Mouse (Mus musculus): Measurements from ENCODE around the gene Atox1.

Gene Atox1

DNA sequence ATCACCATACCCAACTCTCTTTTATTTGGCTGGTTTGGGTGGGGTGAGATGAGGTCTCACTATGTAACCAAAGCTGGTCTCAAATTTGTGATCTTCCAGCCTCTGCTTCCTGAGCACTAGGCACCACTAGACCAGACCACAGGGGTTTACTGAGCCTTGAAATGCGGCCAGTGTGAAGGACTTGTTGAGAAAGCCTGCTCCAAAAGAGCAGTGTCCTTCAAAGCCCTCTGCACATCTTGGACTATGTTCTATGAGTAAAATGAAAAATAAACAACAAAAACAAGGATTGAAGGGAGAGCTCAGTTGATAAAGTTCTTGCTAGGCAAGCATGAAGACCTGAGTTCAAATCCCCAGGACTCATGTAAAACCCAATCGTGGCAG, 47.6 kb downstream of the Atox1 start:
- DNase-seq (ENCODE audit: low spot score) = no peak

DNA sequence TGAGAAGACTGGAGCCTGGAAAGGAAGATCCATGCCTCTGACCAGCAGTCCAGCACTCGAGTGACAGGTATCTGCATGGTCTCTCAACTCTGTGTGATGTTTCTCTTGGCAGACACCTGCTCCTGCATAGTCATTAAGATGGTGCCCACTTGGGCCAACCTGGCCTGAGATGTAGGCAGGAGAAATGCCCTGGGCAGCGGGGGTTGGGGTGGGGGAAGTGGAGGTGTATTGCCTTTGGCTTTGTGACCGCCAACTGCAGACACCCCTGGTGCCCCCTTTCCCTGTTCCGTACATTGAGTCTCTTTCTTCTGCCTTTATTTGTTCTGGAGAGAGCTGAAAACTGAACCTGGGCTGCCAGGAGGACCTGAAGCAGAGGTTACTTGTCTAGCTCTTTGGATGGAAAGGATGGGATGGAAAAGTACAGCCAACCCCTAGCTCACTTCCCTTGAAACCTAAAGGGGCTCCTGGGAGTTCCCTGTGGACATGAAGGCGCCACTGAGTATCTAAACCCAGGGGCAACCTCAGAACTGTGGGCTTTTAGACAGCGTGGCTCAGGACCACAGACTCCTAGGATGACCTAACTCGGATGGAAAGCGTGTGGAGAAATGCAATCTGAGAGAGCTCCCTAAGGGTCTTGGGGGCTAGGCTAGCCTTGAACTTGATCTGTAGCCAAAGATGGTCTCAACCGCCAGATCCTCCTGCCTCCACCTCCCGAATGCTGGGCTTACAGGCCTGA, 48.2 kb downstream of the Atox1 start:
- no peak for DNase-seq (ENCODE audit: low spot score)

DNA sequence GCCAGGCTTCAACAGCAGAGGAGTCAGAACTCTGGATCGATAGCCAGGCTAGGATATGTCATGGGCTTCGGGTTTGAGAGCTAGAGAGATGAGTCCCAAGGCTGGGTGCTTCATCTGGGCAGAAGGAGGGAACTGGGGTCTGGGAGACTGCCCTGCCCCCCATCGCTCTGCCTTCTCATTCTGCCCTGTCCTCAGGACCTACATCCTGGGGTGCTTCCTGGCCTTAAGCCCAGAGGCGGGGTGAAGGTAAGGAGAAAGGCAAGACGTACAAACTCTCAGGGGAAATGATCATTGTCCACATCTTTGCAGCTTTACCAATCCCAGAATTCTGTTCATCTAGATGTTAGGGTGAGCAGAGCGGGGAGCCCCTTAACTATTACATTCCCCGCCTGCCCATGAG, 49.0 kb downstream of the Atox1 start:
- no peak for DNase-seq (ENCODE audit: low spot score)

DNA sequence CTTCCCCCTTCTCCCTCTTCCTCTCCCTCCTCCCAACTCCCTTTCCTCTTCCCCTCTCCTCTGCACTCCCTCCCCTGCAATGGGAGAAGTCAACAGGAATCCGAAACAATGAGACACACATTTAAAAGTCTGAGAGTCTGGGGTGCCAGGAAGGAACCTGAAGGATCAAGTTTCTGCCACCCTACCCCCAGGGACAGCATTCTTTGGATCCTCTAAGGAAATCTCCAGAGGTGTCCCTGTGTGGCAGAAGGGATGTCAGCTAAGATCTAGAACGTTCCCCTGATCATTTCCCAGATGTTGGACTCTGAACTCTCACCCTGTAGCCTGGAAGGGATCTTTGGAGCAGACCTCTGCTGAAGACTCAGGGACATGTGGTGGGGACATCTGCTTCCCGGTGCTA, 50.5 kb downstream of the Atox1 start:
- no peak for DNase-seq (ENCODE audit: low spot score)

DNA sequence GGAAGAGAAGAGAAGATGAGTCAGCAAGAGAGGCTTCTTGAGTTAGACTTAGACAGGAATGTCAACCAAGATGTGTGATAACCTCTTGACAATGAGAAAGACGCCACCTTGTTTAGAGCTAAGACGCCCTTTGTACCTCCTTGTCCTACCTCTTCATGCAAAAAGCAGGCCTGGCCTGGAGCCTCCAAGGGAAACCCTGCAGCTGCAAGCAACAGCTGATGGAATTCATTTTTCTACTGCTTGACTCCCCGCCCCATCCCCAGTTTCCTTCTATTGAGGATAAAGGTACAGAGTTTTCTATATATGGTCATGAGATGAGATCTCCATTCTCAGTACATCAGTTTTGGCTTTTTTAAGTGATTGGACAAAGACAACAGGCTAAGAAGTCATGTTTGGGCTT, 51.0 kb downstream of the Atox1 start:
- no peak for DNase-seq (ENCODE audit: low spot score)

DNA sequence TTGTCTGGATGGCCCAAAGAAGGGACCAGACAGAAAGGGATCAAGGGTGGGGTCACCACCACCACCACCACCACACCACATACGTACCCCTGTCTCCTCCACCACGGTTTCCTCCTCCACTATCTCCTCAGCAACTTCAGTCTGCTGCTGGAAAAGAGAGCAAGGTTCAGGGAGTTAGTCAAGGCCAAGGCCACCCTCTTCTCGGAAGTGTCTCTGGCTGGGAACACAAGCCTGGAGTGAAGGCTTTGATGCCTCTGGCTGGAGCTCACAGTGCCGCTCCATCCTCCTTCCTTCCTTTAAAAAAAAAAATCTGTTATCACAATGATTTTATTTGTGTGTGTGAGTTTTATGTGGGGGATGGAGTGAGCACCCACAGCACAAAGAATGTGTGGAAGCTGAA, 53.9 kb downstream of the Atox1 start:
- DNase-seq (ENCODE audit: low spot score) = no peak

DNA sequence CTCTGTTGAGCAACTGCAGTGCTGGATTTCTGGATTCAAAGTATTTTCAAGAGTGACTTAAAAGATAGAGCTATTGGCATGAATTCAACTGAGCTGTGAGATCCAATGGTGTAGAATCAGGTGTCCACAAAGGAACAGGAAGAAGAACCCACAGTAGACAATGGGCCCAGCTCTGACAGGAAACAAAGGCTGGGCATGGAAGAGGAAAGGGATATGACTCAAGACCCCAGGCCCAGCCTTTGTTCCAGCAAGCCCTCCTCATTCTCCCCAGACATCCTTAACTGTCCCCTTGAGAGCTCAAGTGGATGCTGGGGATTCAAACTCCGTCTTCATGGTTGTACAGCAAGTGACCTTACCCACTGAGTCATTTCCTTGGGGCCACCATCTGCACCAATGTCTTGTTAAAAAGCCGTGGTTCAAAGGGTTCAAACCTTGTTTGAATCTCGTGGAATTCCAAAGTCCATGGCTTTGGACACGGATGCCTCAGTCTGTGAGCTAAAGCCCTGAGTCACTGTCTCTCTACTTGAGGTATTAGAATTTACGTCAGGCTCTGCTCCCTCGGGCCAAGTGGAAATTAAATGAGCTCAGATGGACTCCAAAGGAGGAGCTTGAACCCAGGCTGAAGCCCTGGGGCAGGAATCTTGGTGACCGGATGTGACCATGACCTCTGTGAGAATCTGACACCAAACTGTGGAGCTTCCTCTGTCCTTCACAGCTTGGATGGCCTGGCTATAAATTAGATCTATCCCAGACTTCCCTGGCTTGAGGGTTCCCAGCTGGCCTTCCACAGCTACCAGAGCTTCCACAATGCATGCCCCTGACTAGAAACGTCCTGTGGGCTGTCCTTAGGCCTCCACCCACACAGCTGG, 55.2 kb downstream of the Atox1 start:
- DNase-seq (ENCODE audit: low spot score) = peak; percentile 31

DNA sequence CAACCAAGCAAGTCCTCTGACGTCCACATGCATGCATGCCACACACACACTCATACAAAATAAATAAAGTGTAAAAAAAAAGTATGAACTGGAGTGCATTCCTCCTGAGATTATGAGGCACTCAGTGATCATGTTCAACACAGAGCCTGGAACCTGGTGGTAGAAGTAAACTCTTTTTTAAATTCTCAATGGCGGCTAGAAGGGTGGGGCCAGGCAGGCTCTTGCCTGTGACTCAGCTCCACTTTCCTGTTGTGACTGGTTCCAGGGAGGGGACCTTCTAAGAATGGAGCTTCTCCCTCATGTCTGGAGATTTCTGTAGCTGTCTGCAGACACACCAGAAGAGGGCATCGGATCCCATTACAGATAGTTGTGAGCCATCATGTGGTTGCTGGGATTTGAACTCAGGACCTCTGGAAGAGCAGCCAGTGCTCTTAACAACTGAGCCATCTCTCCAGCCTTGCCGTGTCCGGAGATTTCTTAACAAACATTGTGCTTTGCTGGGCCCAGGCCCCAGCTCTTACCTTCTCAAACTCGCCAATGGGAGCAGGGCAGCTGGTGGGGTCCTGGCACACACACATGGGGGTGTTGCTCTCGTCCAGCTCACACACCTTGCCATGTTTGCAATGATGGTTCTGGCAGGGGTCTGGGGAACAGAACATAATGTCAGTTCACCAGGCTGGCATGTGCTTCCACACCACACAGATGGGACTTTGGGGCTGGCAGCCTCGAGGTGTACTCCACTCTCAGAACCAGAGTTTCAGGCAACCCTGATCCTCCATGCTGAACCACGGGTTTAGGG, 56.2 kb downstream of the Atox1 start:
- peak; percentile 49 for DNase-seq (ENCODE audit: low spot score)

DNA sequence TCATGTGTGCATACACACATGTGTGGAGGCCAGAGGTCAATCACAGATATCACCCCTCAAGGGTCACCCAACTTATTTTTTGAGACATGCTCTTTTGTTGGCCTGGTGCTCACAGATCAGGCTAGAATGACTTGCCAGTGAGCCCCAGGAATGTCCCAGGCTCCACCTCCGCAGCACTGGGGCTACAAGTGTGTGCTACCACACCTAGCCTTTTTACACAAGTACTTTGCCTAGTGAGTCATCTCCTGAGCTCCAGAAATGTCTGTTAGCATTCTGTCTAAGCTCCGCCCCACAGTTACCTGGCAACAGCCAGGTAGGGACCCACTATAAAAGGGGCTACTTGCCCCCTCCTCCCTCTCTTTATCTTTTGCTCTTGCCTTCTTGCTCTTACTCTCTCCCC, 60.2 kb downstream of the Atox1 start:
- no peak for DNase-seq (ENCODE audit: low spot score)

DNA sequence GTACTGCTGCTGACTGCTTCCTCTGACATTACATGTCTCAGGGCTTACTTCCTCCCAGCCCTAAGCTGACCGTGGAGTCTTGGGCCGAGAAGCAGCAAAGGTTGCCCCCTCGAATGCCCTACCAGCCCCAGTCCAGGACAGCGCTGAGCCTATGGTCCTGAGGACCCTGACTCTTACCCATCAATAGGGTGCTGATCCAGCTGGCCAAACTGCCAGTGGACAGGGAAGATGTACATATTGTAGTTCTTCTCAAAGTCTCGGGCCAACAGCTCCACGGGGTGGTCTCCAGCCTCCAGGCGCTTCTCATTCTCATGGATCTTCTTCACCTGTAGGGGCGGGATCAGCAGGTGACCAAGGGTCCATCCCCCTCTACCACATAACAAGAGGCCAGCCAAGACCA, 62.7 kb downstream of the Atox1 start:
- DNase-seq (ENCODE audit: low spot score) = no peak

DNA sequence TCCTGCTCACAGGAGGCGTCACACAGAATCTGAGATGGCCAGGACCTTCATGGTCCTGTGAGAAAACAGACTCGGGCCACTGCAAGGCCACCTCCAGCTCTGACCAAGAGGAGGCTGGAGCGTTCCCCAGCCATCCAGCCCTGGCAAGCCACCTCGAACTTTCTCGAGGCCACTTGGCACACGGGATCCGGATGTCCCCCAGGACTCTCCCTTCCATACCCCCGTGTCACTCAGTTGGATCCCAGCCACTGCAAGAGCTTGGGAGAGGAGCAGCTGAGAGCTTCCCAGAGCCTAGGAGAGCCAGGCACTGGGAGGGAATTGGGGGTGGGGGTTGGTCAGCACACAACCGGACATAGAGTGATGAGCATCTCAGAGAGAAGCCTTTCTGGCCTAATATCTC, 63.6 kb downstream of the Atox1 start:
- no peak for DNase-seq (ENCODE audit: low spot score)

DNA sequence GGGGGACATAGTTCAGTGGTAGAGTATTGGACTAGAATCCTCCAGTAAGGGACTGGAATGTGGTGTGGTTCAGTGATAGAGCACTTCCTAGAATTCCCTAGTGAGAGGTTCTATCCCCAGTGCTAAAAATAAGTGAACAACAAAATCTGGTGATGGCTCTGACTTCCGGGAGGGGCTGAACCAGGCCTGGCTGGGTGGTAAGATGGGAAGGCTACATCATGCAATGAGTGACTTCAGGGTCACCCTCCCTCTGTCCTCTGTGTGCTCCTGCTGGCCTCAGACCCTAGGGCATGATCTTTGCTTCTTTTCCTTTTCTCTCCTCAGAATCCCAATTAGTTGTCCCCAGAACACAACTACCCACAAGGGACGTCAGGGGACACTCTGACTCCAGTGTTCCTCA, 64.0 kb downstream of the Atox1 start:
- DNase-seq (ENCODE audit: low spot score) = no peak

Measured in urinary bladder, postnatal 14 days (tissue).